Mouse (Mus musculus): ENCODE measurements around the gene Psors1c2.

- TF ChIP-seq CTCF (IDR thresholded peaks at IDR 0.05; ENCODE audit: insufficient read depth, low read depth, low read length) (no peak), POLR2A (IDR thresholded peaks at IDR 0.05; ENCODE audit: insufficient read depth, low read depth, low read length) (no peak)
These were observed 29.2 kb upstream of the Psors1c2 start for GRCm38 (mm10) chr17:35503849-35504248.

Data from olfactory bulb, adult 2 months (tissue).